Mouse (Mus musculus): ENCODE measurements around the gene Ankrd44.

The Ankrd44 gene

DNA sequence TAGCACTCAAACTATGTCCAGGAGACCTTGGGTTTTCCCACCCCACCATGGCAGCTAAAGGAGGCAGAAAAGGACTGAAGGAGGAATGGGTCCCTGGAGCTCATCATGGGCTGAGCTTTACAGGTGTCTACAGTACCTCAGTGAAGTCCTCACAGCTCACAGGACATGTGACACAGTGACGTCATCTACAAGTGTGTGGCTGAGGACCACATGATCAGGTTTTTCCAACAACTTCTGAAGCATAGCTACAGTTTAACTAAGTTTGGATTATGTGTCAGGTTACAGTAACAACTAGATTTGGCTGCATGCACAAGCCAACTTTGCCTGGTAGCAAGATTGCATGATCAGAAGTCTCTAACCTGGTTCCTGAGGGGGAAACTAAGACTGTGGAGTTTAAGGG, 78.9 kb downstream of the Ankrd44 start:
- no peak for DNase-seq (ENCODE audit: extremely low spot score)

DNA sequence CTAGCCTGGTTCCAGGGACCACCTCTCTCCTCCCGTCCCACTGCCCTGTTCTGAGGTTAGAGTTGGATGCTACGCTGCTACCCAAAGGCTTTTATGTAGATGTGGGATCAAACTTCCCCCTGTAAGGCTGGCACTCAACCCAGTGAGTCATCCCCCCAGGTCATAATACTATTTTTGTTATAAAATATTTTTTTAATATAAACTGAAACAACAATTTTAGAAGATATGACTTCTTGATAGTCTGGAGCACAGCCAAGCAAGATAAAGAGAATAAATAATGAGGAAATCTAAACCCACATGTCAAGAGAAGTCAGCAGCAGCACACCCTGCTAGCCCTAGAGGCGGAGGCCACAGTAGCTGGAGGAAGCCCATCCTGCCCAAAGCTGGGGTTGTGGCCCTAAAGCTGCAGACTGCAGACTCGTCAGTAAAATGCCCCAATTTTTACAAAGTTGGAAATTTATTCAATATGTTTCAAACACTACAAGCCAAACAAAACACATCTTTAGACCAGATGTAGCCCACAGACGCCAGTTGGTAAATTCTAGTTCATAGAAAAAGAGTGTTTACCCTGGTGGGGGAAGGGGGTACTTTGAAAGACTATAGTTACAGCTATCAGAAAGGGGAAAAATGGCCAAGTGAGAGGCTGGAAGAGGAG, 79.7 kb downstream of the Ankrd44 start:
- no peak for DNase-seq (ENCODE audit: extremely low spot score)

DNA sequence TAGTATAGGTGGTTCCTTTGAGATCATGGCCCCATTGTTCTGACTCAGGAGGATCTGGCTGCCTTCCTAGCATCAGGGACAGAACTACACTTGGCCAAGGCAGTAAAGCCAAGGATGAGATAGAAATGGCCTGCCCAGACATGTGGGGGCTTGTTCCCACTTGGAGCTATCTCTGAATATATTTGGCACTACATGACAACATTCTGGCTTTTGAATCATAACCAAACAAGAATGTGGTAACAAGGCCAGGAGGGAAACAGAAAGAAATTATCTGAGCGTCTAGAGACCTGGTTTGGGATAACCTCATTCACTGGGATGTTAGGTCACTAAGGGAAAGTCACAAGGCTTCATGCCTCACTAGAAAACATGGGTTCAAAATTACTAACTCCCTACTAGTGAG, 81.8 kb downstream of the Ankrd44 start:
- DNase-seq (ENCODE audit: extremely low spot score): no peak

DNA sequence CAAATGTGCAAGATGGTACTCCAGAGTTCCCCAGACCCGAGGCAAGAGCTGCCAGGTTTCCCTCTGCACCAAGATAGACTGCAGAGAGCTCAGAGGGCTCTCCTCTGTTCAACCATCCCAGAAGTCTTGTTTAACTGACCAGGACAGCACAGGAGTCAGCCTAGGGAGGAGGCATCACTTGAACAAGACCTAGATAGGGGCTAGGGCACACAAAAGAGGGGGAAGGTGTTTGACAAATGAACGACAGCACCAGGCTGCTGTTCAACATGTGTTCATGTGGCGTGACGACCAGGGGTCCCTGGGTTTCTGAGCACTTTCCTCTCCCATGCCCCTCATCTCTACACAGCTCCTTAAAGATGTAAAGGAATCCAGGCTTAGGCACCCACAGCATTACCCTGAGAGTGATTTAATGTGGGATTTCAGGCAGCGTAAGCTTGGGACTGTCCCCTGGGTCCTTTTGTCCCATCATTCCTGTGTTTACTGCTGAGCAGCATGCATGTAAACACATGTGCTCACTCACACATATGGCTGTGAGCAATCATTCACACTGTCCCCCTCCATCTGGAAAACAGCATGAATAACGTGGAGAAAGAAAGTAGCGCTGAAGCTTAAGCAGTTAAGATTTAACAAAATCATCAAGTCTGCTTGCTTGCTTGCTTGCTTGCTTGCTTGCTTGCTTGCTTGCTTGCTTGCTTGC, 83.3 kb downstream of the Ankrd44 start:
- no peak for DNase-seq (ENCODE audit: extremely low spot score)

DNA sequence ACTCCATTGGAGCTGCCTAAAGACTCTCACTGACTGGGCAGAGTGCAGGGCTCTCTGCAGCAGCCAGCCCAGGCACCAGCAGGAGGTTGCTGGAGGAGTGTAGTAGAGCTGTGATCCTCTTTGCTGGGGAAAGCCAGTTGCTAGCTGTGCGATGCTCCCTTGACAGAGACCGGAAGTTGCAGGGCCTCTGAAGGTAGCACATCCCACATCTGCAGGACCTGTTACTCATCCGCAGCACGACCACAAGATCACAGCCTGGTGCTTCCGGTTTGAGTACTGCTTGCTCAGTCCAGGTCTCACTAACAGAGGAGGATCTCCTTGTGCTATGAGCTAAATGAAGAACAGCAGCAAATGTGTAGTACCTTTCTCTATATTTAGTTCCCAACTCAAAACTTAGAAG, 84.4 kb downstream of the Ankrd44 start:
- DNase-seq (ENCODE audit: extremely low spot score): no peak

DNA sequence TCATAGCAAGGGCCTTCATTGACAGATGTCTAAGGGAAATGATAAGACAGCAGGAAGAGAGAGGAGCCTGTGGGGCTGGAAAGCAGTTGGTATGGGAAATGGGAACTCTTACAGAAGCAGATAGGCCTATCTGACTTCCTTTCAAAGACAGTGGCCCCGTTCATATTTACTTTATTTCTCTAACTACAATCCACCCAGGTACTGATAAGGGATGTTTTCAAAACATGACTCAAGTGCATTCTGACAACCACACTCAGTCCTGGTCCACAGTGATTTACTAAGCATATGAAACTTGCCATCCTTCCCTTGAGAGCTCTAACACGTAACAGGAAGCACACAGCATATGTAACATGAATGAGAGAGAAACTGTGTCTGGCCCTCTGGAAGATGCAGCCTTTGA, 86.1 kb downstream of the Ankrd44 start:
- DNase-seq (ENCODE audit: extremely low spot score): no peak

DNA sequence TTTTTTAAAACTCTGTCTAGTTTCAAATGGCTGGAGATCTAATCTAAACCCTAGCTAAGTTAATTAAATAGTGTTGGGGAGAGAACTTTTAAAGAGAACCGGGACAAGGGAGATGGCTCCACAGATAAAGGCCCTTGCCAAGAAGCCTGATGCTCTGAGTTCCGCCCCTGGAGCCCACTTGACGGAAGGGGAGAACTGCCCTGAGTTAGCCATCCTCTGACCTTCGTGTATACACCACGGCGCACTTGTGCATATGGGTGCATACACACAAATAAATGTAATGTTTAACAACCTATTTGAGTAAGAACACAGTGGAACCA, 87.7 kb downstream of the Ankrd44 start:
- no peak for DNase-seq (ENCODE audit: extremely low spot score)

DNA sequence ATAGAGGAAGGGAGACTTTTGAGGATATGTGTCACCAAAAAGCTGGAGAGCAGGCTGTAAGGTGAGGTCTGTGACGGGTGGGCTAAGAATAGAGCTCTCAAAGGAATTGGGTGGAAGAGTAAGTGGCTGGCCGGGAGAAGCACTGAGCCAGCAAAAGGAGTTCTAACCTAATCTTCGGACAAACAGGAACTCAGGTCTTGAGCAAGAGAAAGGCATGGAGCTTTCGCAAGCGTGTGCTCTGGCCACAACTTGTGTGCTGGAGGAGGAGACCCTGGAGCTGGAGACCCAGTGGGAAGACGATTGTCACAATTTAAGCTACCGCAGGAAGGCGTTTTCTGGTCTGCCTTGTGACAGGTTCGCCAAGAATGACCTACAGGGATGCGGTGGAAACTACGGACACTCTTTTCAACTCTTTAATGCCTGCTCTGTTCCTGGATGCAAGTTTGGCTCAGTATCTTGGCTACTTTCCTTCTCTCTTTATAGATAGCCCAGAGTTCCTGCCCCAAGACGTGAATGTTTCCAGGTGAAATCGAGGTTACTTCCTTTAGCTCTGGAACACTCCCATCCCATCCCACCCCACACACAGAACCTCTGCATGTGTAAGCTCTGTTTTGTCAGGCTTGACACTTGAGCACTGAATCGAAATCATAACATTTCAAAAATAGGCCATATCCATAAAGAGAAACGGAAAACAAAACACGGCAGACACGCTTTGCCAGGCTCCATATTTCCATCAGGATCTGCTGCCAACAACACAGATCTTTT, 88.3 kb downstream of the Ankrd44 start:
- DNase-seq (ENCODE audit: extremely low spot score): no peak

DNA sequence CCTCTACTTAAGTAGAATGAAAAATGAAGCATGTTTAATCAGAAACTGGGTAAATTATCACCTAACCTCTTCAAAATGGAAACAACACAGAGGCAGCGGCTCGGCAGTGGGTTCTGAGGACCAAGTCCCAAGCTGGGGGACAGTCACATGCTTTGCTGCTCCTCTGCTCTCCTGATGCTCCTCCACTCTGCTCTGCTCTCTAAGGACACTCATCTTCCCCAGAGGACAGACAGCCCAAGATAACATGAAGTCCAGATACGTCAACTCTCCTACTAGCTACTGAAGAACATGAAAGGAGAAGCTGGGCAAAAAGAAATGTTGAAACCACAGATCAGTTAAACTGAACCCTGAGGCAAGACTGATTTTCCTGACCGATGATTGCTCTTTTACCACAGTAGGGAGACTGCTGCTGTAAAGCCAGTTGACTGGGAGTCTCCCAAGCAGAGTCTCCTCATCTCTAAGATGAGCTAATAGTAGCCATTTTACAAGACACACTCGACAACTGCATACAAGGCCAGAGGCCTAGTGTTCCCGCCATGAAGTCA, 90.5 kb downstream of the Ankrd44 start:
- no peak for DNase-seq (ENCODE audit: extremely low spot score)

DNA sequence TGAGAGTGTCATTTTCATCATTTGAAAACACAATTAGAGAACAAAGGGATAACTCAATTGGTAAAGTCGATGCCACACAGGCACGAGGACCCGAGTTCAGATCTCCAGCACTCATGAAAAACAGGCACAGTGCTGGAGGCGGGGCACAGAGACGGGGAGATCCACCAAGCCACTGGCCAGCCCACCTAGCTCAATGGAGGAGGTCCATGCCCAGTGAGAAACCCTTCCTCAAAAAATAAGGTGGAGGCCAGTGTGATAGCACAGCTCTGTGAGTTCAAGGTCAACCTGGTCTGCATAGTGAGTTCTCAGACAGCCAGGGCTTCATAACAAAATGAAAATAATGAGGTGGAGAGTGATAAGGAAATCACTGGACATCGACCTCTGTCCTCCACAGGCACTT, 93.0 kb downstream of the Ankrd44 start:
- DNase-seq (ENCODE audit: extremely low spot score): no peak

DNA sequence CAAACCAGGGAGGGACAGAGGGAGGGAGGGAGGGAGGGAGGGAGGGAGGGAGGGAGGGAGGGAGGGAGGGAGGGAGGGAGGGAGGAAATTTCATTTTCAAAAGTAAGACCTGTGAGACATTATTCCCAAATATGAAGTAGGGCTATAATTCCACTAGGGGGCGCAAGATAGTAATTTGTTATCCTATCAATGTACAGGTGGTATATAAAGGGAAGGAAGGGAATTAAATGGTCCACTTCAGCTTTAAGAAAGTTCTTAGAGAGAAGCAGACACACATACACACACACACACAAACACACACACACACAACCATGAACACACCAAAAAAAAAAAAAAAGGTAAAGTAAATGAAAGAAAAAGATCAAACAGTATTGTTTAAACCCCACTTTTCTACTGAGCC, 93.4 kb downstream of the Ankrd44 start:
- DNase-seq (ENCODE audit: extremely low spot score): peak; percentile 53

DNA sequence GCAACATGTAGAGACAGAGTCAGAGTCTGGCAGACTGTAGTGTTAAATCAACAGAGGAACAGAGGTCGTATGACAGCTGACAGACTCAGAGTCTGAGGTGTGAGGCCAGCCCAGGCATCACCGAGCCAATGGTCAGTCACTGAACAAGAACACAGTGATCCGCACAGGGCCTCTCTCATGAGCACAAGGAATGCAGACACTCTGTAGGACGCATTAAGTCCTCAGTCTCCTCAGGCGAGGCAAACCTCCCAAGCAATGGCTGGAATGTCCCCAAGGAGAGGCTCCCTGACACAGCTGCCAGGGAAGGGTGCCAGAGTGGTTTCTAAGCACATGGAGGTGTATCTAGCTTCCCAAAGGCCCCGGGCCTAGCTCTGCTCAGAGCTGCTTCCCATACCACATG, 96.0 kb downstream of the Ankrd44 start:
- DNase-seq (ENCODE audit: extremely low spot score): no peak

DNA sequence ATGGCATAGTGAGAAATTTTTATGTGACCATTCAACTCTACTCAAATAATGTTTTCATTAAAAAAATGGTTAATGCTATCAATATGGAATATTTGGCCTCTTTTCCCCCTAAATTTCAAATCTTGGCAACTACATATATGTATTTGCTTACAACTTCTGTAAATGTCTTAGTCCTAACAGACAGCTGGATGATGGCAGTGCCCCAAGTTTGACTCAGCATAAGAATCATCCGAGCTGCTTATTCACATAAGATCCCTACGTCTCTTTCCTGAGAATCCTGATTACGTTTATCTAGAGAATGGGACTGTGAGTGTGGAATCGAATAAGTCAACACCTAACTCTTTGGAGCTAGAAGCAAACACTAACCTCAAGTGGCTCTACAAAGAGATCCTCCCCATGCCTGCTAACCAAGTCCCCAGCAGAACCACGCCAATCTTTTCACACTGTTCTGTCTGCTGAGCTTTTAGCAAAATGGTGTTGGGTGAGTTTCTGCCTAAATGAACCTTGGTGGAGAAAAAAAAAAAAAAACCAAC, 96.4 kb downstream of the Ankrd44 start:
- no peak for DNase-seq (ENCODE audit: extremely low spot score)

DNA sequence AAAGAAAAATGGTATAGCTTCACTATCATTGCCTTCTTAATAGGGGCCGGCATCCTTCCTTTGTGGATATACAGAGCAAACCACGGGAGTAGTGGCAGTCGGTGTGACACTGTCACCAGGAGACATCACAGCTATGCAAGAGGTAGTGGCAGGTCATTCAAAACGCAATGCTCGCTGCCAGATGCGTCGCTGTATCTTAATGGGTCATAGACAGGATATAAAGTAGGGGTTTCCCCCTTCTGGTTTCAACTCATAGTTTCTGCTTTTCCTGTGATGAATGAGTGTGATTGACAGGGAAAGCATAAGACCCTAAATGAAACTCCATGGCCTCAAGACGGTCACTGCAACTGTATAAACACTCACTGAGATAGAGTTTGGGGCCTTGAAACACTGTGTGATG, 98.4 kb downstream of the Ankrd44 start:
- no peak for DNase-seq (ENCODE audit: extremely low spot score)

DNA sequence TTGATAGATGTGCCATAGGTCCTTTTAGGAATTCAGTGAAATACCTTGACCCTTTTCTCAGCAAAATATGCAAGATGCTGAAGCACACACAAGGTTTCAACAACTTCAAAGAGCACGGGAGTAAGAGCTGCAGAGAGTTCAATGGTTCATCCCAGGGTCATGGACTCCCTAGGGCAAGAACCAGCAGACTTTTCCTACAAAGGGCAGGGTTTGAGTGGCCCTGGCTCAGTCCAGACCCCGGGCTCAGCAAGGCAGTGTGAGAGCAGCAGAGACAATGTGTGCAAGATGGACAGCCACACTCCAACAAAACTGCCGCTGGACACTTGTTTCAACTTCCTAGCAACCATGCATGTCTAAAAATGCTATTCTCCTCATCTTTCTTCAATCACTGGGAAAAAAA, 98.8 kb downstream of the Ankrd44 start:
- no peak for DNase-seq (ENCODE audit: extremely low spot score)

DNA sequence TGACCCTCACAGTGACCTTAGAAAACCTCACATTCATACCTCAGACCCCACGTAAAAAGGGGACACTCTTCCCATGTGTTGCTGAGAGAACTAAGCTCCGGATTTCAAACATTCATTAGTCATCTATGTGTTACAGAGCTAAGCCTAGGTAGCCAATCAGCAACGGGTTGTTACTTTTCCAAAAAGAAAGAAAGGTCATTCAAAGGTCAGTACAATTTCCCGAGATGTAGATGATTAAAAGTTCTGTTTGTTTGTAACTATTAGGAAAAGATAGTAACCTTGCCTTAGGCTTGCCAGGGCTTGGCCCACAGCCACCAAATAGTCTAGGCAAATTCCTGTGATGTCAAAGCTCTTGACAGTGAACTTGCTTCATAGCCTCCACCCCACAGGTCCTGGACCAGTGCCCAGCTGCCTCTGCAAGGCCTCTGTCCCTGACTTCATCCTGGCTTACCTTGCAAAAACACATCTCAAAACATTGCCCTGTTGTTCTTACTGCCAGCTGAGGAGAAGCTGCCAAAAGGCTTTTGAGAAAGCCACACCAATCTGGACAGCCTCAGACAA, 99.7 kb downstream of the Ankrd44 start:
- no peak for DNase-seq (ENCODE audit: extremely low spot score)

DNA sequence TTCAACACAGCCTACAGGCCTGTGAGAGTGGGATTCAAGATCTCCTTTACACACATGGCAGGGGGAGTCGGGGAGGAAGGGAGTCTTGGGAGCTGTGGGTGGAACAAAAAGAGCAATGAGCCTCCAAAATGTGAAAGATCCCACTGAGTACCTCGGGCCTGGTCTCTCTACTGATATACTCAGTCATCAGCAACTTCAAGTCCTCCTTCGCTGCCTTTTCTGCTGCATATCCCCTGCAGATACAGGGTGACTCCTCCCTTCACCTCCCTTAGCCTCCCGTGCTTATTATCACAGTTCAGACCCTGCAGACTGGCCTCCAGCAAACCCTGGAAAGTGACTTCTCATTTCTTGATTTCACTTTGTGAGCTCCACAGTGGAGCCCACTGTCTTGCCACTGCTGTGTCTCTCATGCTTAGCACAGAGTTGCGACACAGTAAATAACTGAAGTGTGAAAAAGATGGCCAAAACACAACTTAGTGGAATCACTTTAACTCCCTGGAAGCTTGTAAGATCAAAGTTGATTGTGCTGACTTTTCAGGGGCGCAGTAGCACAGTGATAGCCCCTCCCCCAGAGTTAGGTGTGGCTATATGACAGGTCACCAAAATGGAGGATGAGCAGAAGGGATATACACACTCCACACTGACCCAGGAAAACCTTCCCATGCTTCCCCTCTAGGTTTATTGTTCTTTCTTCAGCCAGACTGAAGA, 100.3 kb downstream of the Ankrd44 start:
- DNase-seq (ENCODE audit: extremely low spot score): no peak

DNA sequence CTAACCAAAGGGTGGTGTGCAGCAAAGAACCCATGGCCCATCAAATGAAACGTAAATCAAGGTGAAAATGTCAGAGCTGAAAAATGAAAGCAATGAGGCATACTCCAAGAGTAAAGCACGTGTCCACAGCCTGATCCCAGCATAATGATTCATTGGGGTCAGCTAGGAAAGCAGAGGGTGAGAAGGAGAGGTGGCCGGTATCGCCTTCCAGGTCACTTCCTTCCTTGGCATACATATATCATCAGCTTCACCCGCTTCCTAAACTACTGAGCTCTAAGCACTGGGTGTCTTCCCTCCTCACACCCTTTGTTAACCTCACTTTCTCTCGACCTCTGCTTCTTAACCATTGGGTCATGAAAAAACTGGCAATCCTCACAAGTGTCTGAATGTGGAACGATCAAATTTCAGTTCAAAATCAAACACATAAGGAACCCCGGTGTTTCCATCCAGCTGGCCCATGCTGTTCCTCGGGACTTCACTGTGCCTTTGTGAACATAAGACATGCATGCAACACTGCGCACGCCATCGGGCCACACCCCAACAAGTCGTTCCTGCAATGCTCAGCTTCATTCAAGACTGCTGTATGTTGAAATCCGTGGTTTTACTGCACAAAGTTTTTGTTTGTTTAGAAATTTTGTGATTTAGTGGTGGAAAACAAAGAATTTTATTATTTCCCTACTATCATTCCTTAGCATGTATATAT, 101.9 kb downstream of the Ankrd44 start:
- DNase-seq (ENCODE audit: extremely low spot score): no peak

DNA sequence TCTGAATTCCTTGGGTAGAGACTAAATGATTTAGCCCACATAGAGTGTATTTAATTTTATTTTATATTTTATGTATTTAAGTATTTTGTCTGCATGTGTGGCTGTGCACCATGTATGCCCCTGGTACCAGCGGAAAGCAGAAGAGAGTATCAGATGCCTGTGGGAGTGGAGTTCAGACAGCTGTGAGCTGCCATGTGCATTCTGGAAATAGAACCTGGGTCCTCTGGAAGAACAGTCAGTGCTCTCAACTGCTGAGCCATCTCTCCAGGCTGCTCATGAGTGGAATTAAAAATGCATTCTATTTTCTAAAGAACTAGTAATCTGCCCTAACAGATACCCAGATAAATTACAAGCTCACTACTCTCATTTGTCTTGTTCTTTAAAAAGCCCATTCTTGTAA, 104.4 kb downstream of the Ankrd44 start:
- no peak for DNase-seq (ENCODE audit: extremely low spot score)

DNA sequence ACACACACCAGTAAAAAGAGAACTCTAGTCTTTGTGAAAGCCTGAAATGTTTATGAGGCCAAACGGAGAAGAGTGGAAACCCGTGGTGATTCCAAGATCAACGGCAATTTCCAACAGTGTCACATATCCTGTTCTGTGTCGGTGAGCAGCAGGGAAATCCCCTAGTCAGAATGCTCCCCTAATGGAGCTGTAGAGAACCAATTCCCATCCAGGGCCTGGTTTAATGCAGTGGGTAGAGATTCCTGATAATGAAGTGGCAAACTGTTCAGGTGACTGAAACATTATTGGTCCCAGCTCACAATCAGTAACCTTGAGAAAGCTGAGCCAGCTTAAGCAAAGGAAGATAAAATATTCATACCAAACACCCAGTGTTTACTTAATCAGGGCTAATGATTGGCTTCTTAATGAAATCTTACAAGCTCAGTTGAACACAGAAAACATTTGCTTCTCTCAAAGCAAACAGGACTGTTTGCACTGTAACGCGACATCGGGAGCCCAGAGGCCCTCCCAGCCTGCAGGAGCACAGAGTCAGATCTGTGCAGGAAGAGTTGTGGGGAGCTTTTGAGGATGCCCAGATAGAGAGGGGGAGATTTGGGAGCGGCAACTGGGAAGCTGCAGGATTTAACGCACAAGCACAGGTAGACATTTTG, 110.9 kb downstream of the Ankrd44 start:
- DNase-seq (ENCODE audit: extremely low spot score): no peak

Measured in embryo, embryonic 9.5 days (tissue).